Mouse (Mus musculus) heart, postnatal 14 days (tissue): ENCODE measurements at regions not wholly inside any gene's neighbourhood (a gene's known extent, or its start where the extent isn't known, plus 50 kb on each side); places are given as distances from the start of the nearest gene placed in this dataset.

Source experiments
- DNase-seq, 2 experiments: peaks; one replicate each; pipeline ENCODE4 v3.0.0; 2021 to 2022
- intact Hi-C: fragments of 180-260 bp; cut with DNase I; formaldehyde crosslinking; loops from one replicate; pipeline ENCODE4 v1.15.1; 2025

DNA sequence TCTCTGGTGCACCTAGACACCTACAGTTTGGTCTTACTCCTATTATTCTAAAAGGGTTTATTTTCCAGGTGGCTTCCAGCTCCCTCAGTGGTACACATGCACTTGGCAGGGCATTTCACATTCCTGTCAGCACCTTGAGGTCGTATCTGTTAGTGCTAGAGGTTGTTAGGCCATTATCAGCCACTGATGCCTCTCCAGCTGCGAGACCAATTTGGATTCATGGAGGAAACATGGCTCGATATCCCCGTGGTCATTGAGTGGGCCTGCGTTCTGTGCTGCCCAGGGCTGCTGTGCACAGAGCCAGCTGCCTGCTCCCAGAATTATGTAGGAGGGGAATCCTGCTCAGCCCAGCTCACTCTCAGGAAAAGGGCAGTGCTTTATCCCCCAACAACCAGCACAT lies 60.1 kb upstream of the Irx1 start:
- intact Hi-C loops: no loop called here
- DNase-seq: peak; percentile 1 to 20

DNA sequence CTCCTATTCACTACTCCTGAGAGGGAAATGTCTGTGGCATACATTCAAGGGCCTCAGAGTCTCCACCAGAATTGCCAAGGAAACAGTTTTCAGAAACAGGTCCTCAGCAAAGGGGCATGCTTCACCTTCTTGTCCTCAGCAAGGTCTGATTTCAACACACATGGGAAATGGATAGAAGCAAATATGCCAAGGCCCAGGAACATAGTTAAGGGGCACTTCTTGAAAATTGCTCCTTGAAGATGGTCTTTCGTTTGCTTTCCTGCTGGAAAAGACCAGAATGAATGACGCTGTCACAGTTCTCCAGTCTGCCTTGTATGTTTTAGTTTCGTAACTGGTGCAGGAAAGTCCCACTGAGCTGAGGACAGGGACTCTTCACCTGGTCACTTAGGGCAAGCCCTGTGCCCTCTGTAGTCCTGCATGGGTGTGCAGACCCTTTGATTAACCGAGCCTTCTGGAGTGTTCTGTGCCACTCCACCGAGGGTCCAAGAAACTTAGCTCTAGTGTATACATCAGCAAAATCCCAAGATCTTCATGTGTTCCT lies 80.5 kb upstream of the Irx1 start:
- intact Hi-C loops: no loop called here
- no peak for DNase-seq

- intact Hi-C loops: no loop called here
- no peak for DNase-seq
Measured at GRCm38 (mm10) chr13:72056469-72056868, 92.9 kb upstream of the Irx1 start.

GRCm38 (mm10) chr13:72061659-72062058 lies 98.1 kb upstream of the Irx1 start:
- no peak for DNase-seq
- intact Hi-C loops: no loop called here

DNA sequence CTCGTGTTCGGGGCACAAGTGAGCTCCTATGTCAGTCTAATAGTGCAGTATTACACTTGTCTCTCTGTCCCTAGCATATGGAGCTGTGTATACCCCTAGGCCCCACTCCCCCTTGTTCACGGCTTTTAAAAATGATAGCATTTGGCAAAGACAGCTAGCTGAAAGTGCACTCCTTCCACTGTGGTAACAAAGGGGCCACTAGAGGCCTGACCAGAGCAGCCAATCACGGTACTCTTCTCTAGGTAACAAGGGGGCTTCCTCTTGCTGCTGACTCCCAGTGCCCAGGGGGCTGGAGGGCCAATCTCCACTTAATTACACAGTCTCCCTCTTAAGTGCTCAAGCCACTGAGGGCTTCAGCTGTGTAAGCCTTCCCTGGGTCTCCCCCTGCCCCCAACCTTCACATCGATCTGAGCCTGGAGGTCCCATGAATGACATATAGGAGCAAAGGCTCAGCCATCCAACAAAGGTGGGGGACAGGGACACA lies 99.8 kb upstream of the Irx1 start:
- DNase-seq: no peak
- intact Hi-C loops: no loop called here

- intact Hi-C loops: no loop called here
- DNase-seq: no peak
Measured at GRCm38 (mm10) chr13:72096585-72096984, 133.1 kb upstream of the Irx1 start.

GRCm38 (mm10) chr13:72097268-72097667 lies 133.7 kb upstream of the Irx1 start:
- no peak for DNase-seq
- intact Hi-C loops: no loop called here

GRCm38 (mm10) chr13:72097811-72098210 lies 134.3 kb upstream of the Irx1 start:
- intact Hi-C loops: no loop called here
- DNase-seq: no peak

GRCm38 (mm10) chr13:72100741-72101140 lies 137.2 kb upstream of the Irx1 start:
- intact Hi-C loops: no loop called here
- DNase-seq: no peak

GRCm38 (mm10) chr13:72108666-72109065 lies 145.1 kb upstream of the Irx1 start:
- DNase-seq: no peak
- intact Hi-C loops: no loop called here

DNA sequence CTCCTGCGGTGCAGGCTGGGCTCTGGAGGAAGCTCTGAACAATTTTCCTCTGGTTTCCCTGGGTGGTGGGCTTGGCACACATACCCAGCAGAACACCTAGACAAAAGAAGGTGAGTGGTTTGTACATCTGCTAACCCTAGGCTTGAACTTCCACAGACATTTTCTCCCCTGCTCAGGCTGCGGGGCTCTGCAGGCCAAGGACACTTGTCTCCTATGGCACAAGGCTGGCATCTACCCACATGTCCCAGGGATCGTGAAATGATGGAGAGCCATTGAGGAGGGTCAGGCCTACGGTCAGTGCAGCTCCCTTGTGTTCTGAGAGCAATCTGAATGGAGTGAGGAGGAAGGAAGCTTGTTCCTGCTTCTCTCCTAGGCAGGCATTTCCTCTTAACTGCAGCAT lies 150.4 kb upstream of the Irx1 start:
- intact Hi-C loops: no loop called here
- DNase-seq: no peak

DNA sequence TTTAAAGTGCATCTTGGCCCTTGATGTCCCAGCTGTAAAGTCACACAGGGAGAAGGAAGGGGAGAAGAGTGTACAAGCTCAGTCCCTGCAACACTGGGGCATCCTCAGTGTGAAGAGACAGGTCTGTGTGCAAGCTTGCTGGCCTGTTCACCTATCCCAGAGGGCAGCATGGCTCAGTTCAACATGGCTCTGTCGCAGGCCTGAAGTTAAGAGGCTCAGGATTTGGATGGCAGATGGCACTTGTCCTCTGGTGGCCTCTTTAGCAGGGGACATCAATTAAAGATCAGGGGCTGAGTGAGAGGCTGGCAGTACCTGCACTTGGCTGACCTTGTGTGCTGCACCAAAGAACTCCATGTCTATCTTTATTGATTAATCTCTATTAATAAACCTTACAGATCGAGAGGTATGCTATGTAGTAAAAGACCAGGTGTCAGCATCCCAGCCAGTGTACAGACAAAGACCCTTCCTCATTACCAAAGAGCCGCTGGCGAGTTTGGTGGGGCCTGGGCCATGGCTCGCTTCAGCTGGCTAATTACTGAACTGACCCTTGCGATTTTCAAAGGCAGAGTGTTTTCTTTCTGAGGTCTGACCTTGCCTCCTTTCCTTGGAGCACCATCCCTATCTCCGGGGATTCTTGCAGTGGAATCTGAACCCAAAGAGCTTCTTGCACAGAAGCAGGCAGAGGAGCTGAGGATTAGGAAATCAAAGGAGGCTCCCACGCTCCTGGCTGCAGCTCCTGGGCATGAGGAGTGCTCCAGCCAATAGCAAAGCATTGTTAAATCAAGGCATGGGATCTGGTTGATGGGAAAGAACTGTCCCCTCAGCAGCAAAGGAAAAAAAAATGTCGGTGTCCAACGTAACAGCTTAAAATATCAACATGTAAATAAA lies 151.5 kb upstream of the Irx1 start:
- no peak for DNase-seq
- intact Hi-C loops: no loop called here

GRCm38 (mm10) chr13:72120467-72120866 lies 156.9 kb upstream of the Irx1 start:
- DNase-seq: no peak
- intact Hi-C loops: no loop called here

GRCm38 (mm10) chr13:72120911-72121553 lies 157.5 kb upstream of the Irx1 start:
- intact Hi-C loops: no loop called here
- DNase-seq: no peak

DNA sequence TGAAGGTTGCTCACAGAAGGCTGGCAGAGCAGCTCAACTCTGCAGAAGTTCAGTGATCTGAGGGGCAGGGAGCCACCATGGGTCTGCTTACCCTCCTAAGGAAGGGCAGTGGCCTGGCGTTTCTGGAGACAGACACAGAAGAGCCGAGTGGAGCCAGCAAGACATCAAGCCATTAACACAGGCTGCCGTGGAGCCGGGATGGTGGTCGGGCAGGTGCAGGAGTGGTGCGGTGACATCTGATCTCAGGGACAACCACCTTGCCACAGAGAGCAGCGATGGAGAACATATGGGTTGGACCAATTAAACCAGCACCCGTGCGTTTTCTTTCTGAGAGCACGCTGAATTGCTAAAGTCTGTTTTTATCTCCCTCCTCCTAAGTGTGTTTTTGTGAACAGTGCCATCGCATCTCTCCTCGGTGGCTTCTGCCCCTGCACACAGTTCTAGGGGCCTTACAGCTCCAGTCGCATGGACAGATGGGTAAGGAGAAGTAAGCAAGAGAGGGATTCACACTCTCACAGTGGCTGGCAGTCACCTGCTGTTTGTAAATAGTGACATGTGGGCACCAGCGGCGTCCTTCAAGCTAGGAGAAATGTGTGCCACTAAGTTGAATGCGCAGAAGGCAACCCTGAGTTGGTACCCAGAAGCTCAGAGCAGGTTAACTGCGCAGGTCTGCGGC lies 158.2 kb upstream of the Irx1 start:
- intact Hi-C loops: no loop called here
- DNase-seq: no peak

- intact Hi-C loops: no loop called here
- DNase-seq: no peak
Measured at GRCm38 (mm10) chr13:72122230-72122627, 158.7 kb upstream of the Irx1 start.

GRCm38 (mm10) chr13:72128306-72128705 lies 164.8 kb upstream of the Irx1 start:
- no peak for DNase-seq
- intact Hi-C loops: no loop called here

- intact Hi-C loops: no loop called here
- no peak for DNase-seq
Measured at GRCm38 (mm10) chr13:72131341-72131740, 167.8 kb upstream of the Irx1 start.

GRCm38 (mm10) chr13:72134101-72134768 lies 170.7 kb upstream of the Irx1 start:
- intact Hi-C loops: no loop called here
- DNase-seq: peak in 1 of 2 experiments; percentile 10

GRCm38 (mm10) chr13:72166225-72166624 lies 202.7 kb upstream of the Irx1 start:
- intact Hi-C loops: no loop called here
- DNase-seq: peak in 1 of 2 experiments; percentile 3

- intact Hi-C loops: no loop called here
- no peak for DNase-seq
Measured at GRCm38 (mm10) chr13:72167434-72167833, 203.9 kb upstream of the Irx1 start.
